Mouse (Mus musculus) common myeloid progenitor, adult 5-6 weeks (primary cell): ENCODE measurements around the gene Zdhhc12. TPM values are rescaled to one million over a fixed set of nuclear protein-coding genes. Genes with fewer than 3 reads are reported as not detected.

Experiments used
- ATAC-seq: replicated peaks from 2 replicates; pipeline ENCODE4 v1.8.0; 2016; ENCODE audit warnings: low read depth, mild to moderate bottlenecking, moderate TSS enrichment, inconsistent platforms; ENCODE audit not compliant: poor library complexity, severe bottlenecking
- total RNA-seq: library from RNA; stranded (forward); fragments of 200-1000, 187-1606 nt; gene quantifications from 2 replicates; pipeline ENCODE4 v1.2.3, GENCODE M21; 2017

The Zdhhc12 gene
- total RNA-seq, 1 experiment from 2014 or later: 8.0 TPM

DNA sequence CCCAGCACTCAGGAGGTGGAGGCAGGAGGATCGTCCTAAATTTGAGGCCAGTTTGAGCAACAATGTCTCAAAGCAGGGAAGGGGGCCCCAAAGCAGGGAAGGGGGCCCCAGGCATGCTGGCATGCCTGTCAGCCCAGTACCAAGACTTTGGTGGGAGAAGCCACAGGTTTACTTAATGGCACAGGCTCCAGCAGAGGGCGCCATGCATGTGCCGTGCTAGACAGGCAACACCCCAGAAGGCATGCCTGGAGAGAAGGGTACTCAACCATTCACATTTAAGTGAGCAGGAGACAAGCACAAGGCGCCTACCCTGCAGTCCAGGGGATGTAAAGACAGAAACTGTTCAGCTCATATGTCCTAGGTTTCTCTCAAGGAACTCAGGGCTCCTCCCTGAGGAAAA is 51.0 kb downstream of the Zdhhc12 start:
- ATAC-seq: peak; percentile 87

Other genes starting within 250 kb of the Zdhhc12 start
- 9.8 and 14.0 TPM in 2 replicates for gene Cercam, start 224.5 kb downstream of the Zdhhc12 start, total RNA-seq
- gene Odf2, start 204.4 kb downstream of the Zdhhc12 start, total RNA-seq: 76.4 and 93.2 TPM in 2 replicates
- 71.3 and 85.0 TPM in 2 replicates for gene Gle1, start 158.2 kb downstream of the Zdhhc12 start, total RNA-seq
- gene Sptan1, start 128.1 kb downstream of the Zdhhc12 start, total RNA-seq: 84.1 and 89.2 TPM in 2 replicates
- 11.5 and 15.6 TPM in 2 replicates for gene Wdr34, start 44.8 kb downstream of the Zdhhc12 start, total RNA-seq
- 1,475 and 1,487 TPM in 2 replicates for gene Set, start 36.3 kb downstream of the Zdhhc12 start, total RNA-seq
- gene Pkn3, start 16.0 kb downstream of the Zdhhc12 start, total RNA-seq: 11.8 and 22.9 TPM in 2 replicates
- gene Zer1, start 30.9 kb upstream of the Zdhhc12 start, total RNA-seq: 11.8 and 17.4 TPM in 2 replicates
- gene Tbc1d13, start 40.1 kb upstream of the Zdhhc12 start, total RNA-seq: 30.2 and 49.2 TPM in 2 replicates
- 5.8 and 5.9 TPM in 2 replicates for gene Endog, start 77.8 kb upstream of the Zdhhc12 start, total RNA-seq
- gene Spout1, start 84.8 kb upstream of the Zdhhc12 start, total RNA-seq: 29.8 and 38.4 TPM in 2 replicates
- 4.5 and 13.5 TPM in 2 replicates for gene Kyat1, start 112.2 kb upstream of the Zdhhc12 start, total RNA-seq
- 3.9 and 11.0 TPM in 2 replicates for gene Lrrc8a, start 144.1 kb upstream of the Zdhhc12 start, total RNA-seq
- gene Gm28035, start 146.9 kb upstream of the Zdhhc12 start, total RNA-seq: 5.3 TPM in 1 of 2 replicates, not detected in the other
- gene Phyhd1, start 172.6 kb upstream of the Zdhhc12 start, total RNA-seq: 3.1 TPM in 1 of 2 replicates, not detected in the other
- not detected in 2 replicates for gene Gm28038, start 187.4 kb upstream of the Zdhhc12 start, total RNA-seq
- gene Dolk, start 192.7 kb upstream of the Zdhhc12 start, total RNA-seq: 9.7 and 12.1 TPM in 2 replicates
- gene Nup188, start 192.7 kb upstream of the Zdhhc12 start, total RNA-seq: 30.9 and 31.6 TPM in 2 replicates